Mouse (Mus musculus) layer of hippocampus, adult 8-10 months (tissue): ENCODE data around the gene Apeh. TPM values are rescaled to one million over a fixed set of nuclear protein-coding genes. Genes with fewer than 3 reads are reported as not detected.
A peak's percentile ranks its signal among the peaks of the same experiment; 100 is the strongest.

Experiments
- DNase-seq, 2 experiments: peaks; one replicate each; pipeline ENCODE4 v3.0.0; 2022; ENCODE audit warnings: low spot score in 2 of 2
- microRNA-seq, 2 experiments: library from miRNA; unstranded; fragments of <30 nt; microRNA quantifications; one replicate each; pipeline ENCODE4 v1.2.0; 2022
- total RNA-seq, 4 experiments: library from RNA; stranded (reverse); gene quantifications; 2 replicates each; pipeline ENCODE4 v1.2.4; 2022

Apeh gene
- total RNA-seq, 4 experiments from 2014 or later: 33.9 to 45.8 (median 35.5) TPM

GRCm38 (mm10) chr9:108052411-108052810 is 42.0 kb downstream of the Apeh start:
- DNase-seq: no peak

- no peak for DNase-seq
Observed at GRCm38 (mm10) chr9:108051931-108052220, 42.5 kb downstream of the Apeh start.

GRCm38 (mm10) chr9:108051184-108051930 is 43.0 kb downstream of the Apeh start:
- no peak for DNase-seq

- DNase-seq: no peak
Observed at GRCm38 (mm10) chr9:108049561-108050251, 44.7 kb downstream of the Apeh start.

GRCm38 (mm10) chr9:108049016-108049455 is 45.4 kb downstream of the Apeh start, which contains the start of gene Gmppb:
Gmppb (plus strand) TSS chr9:108049242.
- DNase-seq: peak; percentile 96

GRCm38 (mm10) chr9:108048566-108048955 is 45.8 kb downstream of the Apeh start:
- DNase-seq: no peak

- DNase-seq: no peak
Observed at GRCm38 (mm10) chr9:108047601-108048565, 46.5 kb downstream of the Apeh start.

- DNase-seq: no peak
Observed at GRCm38 (mm10) chr9:108046582-108046981, 47.8 kb downstream of the Apeh start.

GRCm38 (mm10) chr9:108044751-108045492 is 49.5 kb downstream of the Apeh start:
- no peak for DNase-seq

Small RNA genes lying within 50 kb of the gene (microRNA-seq; reads per million reads assigned to microRNA genes)
- gene Gm47303 (0 to 0.76 reads per million in 2 experiments), gene Mir7088 (0 reads per million in 2 experiments)

Other genes starting within 250 kb of the Apeh start
- 10 to 100 TPM; 60.2 to 80.8 (median 68.6) TPM for gene Rbm6, start 221.4 kb downstream of the Apeh start, total RNA-seq
- gene Mon1a, start 206.5 kb downstream of the Apeh start, total RNA-seq: 10 to 100 TPM; 21.0 to 30.2 (median 27.2) TPM
- gene Mst1r, start 187.7 kb downstream of the Apeh start, total RNA-seq: 1 to 10 TPM; 1.5 to 3.9 (median 2.5) TPM
- not detected for gene Actl11, start 166.1 kb downstream of the Apeh start, total RNA-seq
- 100 to 1,000 TPM; 470 to 535 (median 505) TPM for gene Camkv, start 158.9 kb downstream of the Apeh start, total RNA-seq
- 10 to 100 TPM; 15.2 to 26.6 (median 19.9) TPM for gene Traip, start 144.5 kb downstream of the Apeh start, total RNA-seq
- 10 to 100 TPM in 2 of 4 experiments, 1 to 10 TPM in 2; 5.8 to 14.1 (median 11.1) TPM for gene Uba7, start 119.1 kb downstream of the Apeh start, total RNA-seq
- gene Gm20661, start 111.5 kb downstream of the Apeh start, total RNA-seq: 1 to 10 TPM in 3 of 4 experiments, under 1 TPM in 1; 0.71 to 2.1 (median 1.4) TPM
- 10 to 100 TPM in 3 of 4 experiments, 1 to 10 TPM in 1; 9.5 to 14.1 (median 12.0) TPM for gene Inka1, start 108.7 kb downstream of the Apeh start, total RNA-seq
- 1 to 10 TPM; 4.0 to 8.2 (median 6.7) TPM for gene Cdhr4, start 102.1 kb downstream of the Apeh start, total RNA-seq
- 1 to 10 TPM in 2 of 4 experiments, under 1 TPM in 2; 0.78 to 3.9 (median 2.1) TPM for gene Gm20662, start 98.3 kb downstream of the Apeh start, total RNA-seq
- 100 to 1,000 TPM; 193 to 261 (median 223) TPM for gene Ip6k1, start 92.1 kb downstream of the Apeh start, total RNA-seq
- gene Gmppb, start 45.4 kb downstream of the Apeh start, total RNA-seq: 10 to 100 TPM; 17.2 to 21.6 (median 19.2) TPM
- 1 to 10 TPM; 1.2 to 2.3 (median 1.6) TPM for gene Amigo3, start 41.4 kb downstream of the Apeh start, total RNA-seq
- not detected for gene Mst1, start 14.2 kb downstream of the Apeh start, total RNA-seq
- gene Rnf123, start 11.3 kb downstream of the Apeh start, total RNA-seq: 100 to 1,000 TPM in 3 of 4 experiments, 10 to 100 TPM in 1; 89.0 to 123 (median 115) TPM
- 100 to 1,000 TPM; 192 to 224 (median 203) TPM for gene Bsn, start 95.8 kb upstream of the Apeh start, total RNA-seq
- gene Dag1, start 169.4 kb upstream of the Apeh start, total RNA-seq: 10 to 100 TPM; 70.4 to 75.9 (median 73.9) TPM
- gene Nicn1, start 195.8 kb upstream of the Apeh start, total RNA-seq: 100 to 1,000 TPM; 106 to 131 (median 116) TPM
- gene Amt, start 202.2 kb upstream of the Apeh start, total RNA-seq: 10 to 100 TPM; 30.1 to 37.2 (median 34.8) TPM
- 100 to 1,000 TPM; 157 to 186 (median 166) TPM for gene Rhoa, start 211.5 kb upstream of the Apeh start, total RNA-seq
- gene Tcta, start 211.6 kb upstream of the Apeh start, total RNA-seq: 10 to 100 TPM; 31.7 to 39.2 (median 36.8) TPM
- 100 to 1,000 TPM in 1 of 4 experiments, 10 to 100 TPM in 3; 57.7 to 113 (median 78.2) TPM for gene Gpx1, start 244.3 kb upstream of the Apeh start, total RNA-seq